Mouse (Mus musculus) spleen, adult 12 weeks (tissue): ENCODE measurements at regions not wholly inside any gene's neighbourhood (a gene's known extent, or its start where the extent isn't known, plus 50 kb on each side); places are given as distances from the start of the nearest gene placed in this dataset.

Source experiments
- DNase-seq: peaks from one replicate; pipeline ENCODE4 v3.0.0; 2022; ENCODE audit warnings: low spot score

DNA sequence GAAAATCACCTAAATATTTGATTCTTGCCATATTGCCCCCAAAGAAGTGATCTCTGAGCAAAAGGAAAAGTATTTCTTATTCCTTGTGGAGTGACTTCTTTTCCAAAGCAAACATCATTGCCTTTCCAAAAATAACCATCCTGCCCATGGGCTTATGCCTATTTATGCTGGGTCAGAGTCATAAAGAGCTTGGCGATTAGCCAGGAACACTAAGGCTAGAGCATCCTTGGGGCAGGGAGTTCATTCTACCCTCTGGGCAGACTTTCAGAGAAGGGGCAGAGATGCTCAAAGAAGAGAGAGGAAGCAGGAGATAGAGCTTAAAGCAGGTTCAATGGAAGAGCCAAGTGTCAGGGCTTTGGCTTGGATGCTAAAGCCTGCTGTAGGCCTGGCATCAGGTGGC is 203.1 kb upstream of the Gmds start:
- no peak for DNase-seq

DNA sequence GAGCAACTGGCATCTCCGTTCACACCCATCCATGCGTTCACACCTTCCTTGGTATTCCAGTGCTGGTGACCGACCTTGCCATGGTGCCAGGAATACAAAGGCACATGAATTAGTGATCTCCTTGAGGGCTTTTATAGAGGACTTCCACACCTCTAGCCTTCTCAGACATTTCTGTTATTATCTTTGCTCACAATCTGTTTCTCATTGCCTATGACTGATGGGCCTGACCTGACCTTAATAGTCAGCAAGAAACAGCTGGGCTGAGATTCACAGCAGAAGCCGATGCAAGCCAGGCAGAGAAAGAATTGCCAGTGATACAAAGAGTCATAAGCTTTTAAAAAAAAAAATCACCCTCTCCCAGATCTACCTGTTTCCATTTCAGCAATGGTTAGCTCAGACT is 197.7 kb upstream of the Gmds start:
- DNase-seq, result no peak

DNA sequence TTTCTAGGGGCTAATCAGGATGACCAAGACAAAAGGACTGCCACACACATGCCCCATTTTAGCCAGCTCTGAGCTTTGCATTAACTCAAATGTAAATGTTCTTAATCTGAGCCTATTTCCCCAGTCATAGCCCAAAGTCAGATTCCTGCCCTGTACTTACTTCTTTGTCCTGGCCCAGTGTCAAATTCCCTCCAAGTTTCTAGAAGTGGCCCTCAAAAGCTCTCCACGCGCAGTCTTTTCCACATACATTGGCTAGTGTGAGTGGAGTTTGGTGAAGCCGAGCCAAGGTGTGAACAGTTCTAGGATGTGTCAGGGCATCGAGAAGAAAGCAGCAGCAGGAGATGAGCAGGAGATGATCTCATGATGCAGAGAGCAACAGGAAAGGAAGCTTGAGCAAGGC is 197.1 kb upstream of the Gmds start:
- DNase-seq, result no peak

DNA sequence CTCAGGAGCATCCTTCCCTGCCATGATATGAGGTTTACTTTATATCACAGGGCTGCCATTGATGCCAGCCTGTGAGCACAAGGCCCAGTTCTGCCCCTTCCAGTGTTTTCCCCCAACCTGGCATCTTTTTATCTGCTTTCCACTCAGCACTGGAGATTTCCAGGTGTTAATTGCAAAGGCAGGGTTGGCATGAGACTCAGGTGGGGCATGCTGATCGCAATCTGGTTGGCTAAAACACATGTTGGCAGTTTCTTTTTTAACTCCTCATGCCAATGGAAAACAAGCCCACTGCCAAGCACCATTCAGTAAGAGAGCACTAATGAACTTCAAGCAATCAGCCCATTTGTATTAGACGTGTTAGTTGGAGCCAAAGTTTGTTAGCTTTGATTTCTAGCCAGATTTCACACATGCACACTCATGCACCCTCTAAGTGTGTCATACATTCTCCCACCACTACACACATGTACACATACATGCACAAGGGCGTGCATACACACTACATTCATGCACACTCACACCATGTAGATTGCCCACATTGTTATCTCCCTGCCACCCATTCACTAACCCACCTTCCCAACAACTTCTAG is 192.5 kb upstream of the Gmds start:
- no peak for DNase-seq

DNA sequence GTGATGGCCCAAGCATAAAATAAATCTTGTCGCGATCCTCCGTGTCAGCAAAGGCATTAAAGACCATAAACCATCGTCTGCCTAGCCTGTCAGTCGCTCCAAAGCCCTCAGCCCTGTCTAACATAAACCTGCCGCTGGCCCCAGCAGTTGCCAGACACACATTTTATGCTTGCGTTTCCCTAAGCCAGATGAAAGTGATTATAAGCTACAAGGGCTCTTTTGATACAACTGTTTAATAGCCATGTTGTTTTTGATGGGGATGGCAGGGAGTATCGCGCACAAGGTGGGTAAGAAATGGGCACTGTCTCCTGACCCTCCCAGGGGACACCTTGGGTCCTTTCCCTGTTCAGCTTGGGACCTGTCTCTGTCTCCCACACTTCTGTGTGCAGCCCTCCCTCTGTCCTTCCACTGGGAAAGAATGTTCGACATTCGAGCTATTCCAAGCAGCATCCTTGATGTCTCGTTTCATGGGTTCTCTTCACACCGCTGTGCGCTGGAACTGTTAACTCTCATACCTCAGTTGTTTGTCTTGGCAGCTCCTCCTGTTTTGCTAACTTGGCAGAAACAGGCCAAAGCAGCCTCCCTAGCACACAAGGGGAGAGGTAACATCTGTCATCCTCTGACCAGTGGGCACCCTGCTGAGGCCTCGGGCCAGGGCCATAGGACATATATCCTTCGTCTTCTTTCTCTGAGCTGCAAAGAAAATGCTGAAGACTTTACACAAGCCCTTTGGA is 180.2 kb upstream of the Gmds start:
- no peak for DNase-seq

DNA sequence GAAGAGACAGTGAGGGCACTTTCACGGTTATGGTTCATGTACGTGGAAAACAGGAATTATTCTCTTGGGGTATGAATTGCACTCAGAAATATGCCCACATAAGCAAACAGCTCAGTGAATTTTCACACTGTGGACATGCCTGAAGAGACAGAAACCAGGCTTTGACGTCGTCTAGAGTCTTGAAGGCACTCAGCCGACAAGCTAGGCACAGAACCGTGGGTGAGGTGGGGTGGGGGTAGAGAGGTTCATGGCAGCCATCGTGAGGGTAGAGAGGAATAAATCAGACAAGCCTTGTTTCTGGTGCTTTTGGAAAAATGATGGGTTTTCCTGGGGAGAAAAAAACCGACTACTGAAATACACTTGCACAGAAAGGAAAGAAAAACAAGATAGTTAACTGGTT is 179.0 kb upstream of the Gmds start:
- no peak for DNase-seq

DNA sequence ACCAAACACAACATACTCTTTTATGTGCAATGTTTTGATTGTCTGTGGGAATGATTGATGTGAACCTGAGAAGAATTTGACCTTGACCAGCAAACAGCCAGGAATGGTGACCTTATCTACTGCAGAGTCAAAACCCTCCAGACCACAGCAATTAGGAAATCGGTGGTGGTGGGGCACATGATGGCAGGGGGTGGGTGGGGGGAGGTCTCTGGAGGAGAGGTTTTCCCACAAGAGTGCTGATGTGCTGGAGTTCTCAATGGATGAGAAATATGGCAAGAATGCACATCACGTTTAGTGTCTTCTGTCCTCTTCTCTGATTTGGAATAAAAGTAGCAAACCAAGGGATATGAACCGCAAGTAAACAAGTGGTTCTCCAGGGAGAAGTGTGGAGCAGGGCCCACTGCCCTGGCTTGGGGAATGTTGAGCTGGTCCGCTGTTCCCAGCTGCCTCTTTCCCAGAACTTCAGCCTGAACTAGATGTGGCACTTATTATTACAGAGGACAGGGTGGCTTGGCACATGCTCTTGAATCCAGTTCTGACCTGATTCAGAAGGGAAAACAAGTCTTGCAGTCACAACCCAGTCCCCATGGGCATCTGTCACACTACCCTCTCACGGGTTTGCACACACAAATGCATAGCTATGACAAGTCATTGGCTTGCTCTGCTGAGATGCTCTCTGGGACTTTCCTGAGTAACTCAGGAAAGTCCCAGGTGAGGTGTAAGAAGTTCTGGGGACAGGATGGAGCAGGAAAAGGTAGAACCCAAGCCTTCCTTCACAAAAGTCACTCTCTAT is 170.9 kb upstream of the Gmds start:
- DNase-seq, result no peak

DNA sequence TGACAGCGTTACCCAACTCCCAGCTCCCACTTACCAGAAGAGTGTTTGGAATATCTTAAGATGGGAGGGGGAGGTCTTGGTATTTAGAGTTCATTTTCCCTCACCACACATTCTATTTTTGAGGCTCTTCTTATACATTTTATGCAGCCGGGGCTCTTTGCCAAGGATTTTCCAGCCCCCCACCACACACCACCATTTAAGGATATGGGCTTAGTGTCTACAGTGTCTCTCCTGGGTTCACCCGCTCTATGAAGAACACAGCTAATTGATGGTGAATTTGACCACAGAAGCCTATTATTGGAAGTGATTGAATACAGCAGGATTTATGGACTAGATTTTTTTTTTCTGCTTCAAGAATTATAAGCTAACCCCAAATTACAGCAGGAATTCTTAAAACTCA is 169.9 kb upstream of the Gmds start:
- DNase-seq, result no peak

DNA sequence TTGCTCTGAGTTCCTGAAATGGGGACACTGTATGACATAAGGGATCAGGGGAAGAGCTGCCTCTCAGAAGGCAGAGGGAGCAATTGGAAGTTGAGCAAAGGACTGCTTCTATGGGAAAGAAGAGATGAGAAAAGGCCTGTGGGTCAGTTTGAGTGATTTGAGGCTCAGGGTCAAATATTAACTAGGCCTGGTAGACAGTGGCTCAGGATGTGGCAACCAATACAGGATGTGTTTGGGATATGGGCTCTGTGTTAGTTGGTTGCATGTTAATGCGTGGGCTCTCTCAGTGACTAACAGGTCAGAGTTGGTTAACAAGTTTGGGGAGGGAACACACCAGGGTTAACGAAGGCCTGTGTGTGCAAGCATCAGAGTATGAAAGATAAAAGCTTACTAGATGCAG is 169.3 kb upstream of the Gmds start:
- no peak for DNase-seq

DNA sequence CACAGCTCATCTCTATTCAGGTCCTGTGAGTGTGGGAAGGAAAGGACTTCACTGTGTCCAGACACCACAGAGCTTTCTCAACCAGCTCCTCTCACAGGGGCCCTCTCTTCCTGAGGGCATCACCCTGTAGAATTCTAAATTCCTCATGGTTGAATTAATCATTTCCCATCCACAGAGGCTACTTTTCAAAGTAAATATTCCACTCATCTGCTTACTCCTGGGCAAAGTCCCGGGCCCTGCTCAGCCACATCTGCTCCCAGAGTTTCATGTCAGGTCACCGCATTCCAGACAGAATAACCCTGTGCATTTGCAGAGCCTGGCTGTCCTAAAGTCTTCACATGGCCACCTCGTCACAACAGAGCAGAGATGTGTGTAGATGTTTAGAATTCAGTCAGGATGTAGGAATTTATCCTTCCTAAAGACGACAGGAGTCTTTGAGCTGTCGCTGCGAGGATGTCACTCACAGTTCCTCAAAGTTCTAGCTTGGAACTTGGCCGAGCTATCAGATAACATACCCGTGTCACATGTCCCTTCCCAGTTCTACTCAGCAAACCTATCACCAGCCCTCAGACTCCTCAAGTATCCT is 159.8 kb upstream of the Gmds start:
- no peak for DNase-seq

DNA sequence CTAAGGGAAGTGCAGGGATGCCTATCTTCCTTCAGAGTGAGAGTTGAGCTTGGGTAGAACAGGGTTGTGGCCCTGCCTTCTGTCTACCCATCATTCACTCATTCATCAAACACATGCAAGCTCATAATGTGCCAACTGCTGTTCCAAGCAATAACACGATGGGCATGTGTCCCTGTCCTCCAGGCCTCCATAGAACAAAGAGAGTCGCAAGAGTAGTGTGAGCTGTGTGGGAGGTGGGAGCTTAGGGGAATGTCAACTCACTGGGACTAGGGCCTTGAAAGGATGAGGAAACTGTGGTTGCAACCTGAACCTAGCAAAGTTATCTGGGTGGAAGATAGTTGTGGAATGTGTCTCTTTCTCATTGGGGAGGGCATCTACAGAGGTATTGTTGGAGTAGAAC is 157.7 kb upstream of the Gmds start:
- DNase-seq, result no peak

DNA sequence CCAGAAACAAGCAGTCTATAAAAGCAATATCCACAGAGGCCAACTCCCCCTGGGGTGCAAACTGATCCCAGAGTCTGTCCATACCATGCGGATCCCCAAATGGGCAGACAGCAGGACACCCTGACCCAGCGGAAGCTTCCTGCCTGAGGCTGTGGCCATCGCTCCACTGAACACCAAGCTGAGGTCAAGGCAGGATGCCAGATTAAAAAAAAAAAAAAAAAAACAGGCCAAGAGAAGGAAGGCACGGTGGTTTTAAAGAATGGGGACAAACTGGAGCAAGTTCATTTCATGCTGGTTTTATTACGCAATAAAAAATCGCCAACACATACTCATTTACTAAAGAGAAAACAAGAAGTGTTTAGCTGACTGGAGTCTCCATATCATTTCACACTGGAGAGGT is 156.5 kb upstream of the Gmds start:
- DNase-seq, result no peak

DNA sequence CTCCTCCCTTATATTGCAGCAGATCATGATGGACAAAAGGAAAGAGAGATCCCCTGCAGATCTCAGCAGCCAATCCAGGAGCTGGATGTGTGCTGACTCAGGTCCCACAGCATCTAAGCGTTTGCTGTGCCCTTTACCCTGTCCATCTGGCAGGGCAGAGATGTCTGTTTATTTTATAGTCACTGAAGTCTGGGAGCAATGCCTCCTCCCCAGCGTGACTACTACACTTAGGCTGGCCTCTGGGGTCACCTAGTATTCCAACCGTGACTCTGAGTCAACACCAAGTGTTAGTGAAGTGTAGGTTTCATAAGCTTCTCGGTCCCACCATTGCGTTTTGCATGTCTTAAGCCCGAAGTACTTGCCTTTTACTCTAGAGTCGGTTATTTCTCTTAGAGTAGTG is 155.3 kb upstream of the Gmds start:
- DNase-seq, result no peak

DNA sequence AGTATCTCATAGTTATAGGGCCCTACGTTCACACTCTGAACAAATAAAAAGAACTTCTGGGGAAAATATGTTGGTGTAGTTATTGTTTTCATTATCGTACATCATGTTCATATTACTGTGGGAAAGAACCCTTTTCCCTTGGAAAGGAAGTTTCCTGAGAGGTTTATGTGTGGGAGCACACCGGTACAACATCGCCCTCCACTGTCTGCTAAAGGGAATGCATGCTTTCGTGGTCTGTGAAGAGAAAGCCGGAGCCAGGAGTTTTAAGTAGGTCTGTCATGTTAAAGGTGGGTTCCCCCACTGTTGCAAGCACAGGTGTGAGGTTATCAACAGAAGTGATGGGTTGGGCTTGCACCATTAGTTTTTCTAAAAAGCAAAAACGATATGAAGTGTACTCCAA is 154.8 kb upstream of the Gmds start:
- no peak for DNase-seq

DNA sequence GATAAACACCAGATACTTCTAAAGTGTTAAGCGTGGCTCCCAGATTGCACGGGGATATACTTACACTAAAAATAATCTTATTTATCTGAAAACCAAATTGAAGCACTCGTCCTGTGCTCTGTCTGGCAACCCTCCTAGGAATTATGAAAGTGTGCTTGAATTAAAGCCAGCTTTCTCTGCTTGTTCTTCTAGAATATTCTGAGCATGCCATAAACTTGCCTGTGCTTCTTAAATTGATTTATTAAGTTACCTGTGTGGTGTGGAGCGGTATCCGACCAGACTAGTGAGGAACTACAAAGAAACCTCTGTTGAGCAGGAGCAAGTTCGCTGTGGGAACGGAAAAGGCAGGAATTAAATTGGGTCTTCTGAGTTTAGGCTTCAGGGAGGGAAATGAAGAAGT is 154.0 kb upstream of the Gmds start:
- DNase-seq, result no peak

DNA sequence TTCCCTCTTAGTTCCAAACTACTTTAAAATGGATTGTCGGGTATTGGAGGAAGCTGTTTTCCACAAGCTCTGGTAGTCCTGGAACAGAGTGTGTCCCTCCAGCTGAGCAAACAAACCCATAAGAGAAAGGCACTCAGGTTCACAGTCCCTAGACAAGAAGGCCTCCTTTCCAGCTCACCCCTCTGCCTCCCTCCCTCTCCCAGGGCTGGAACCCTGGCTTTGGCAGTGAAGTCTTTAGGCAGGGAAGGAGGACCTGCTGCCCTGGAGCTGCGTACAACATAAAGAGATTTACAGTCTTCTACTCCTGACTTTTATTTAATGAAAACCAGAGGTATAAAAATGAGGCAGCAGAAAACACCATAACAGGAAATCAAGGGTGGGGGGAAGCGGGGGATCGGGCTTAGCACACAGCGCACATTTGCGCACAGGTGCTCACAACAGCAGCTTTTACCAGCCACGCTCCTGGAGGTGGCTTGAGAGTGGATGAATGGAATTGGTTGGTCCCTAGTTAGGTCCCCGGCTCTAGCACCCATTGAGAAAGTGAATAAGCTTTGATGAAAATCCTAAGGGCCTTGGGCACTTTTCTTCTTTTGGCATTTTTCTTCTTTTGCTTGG is 143.0 kb upstream of the Gmds start:
- no peak for DNase-seq

DNA sequence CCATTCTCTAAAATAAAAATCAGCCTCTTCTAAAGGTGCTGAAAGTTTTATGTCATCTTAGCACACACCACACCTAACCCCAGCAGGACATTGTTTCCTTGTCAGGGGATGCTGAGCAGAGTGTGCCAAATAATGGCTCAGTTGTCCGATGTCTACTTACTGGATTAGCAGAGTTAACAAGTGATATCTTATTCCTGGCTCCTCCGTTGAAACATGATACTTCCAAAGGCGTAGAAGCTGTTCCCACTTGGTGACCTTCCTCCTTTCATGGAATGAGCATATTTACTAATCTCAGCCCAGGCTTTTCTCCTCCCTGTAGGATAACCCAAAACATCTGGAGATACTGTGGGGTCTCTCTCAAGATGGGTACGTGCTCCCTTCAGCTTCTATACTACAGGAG is 141.5 kb upstream of the Gmds start:
- DNase-seq, result no peak

DNA sequence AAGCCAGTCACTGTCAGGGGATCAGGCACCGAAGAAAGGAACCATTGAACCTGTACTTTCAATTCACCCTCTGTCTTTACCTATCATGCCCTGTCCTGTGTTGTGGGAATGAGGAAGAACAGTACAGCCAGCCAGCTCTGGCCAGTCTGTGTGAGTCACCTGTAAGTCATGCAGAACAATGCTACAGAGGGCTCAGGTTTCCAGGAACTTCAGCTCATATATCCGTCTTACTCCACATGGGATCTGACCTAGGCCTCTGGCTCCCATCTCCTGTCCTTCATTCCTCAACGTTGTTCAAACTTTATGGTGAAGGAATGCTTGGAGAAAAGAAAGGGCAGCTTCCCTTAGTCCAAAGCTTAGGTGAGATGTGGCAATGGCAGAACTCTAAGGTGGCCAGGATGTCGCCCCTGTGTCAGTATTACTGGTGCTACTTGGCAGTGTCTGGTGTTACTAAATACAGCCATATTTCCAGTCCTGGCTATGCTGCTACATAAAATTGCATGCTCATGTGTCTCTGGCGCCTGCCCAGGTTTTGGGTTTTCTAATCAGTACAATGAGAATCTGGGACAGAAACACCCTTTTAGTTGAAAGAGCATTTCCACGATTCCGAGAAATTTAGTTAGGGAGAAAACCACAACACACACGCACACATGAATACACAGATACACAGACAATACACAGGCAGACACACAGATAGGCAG is 140.7 kb upstream of the Gmds start:
- DNase-seq, result no peak

DNA sequence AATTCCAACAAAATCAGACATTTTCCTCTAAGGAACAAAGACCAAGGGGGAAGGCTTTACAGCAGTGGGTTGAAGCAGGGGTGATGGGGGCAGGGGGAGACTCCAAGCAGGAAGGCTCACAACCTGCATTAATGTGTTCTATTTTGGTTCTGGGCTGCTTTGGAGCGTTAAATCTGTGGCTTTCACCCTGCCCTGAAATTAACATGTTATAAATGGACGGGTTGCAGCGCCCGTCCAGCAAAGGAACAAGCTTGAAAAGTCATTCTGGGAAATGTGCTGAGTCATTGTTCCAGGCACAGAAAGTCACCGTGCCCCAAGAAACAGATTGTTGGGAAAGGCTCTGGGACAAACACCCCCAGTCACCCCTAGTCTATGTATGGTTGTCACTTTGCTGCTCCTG is 127.2 kb upstream of the Gmds start:
- no peak for DNase-seq

DNA sequence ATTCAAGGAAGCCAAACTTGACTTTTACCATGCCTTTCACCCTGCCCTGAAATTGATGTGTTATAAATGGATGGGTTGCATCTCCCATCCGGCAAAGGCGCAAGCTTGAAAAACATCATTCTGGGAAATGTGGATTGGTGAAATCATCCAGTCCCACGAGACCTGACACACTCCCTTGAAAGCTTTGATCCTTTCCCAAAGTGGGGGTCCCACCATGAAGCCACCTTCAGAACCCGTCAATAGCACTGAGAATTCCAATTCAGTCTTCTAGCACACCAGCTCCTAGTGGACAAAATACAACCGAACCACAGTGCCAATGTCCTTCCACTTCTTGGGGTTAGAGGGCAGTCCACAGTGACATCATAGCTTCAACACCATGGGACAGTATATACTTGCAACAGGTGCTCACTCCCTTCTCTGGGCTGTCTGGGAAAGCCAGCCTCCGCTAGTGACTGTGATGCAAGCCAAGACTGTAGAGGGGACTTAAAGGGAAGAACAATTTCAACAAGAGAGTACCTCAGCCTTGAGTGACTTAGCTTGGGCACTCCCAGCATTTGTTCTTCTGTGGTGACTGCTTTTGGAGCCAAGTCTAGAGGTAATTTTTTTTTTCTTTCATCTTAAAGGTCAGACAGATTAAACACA is 126.6 kb upstream of the Gmds start:
- DNase-seq, result no peak

DNA sequence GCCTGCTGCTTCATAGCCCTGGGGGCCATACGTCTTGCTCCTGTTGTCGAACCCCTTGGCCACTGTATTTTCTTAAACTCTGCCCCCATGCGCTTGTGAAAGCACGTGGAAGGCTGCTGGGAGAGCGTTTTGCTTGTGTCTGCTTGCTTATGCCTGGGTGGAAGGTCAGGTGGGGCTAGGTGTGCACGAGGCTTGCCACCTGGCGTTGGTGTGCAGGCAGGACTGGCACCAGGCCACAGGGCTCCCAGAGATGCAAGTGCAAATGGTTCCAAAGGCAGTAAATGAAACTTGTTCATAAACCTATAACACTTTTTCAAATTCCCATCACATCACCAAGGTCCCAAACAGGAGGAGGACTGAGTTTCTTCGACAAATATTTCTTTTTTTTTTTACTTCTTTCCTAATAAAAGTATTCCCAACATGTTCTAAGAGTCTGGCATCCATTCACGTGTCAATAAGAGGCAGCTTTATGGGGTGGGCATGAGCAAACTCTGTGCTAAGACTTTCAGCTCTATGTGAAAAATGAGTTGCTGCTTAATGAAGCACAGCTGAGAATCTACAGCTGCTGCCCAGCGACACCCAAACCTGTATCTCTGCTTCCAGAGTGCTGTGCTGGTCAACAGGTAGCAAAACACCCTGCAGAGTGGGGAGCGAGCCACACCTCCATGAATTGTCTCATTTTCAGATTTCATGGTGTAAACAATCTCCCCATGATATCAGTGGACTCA is 116.0 kb upstream of the Gmds start:
- no peak for DNase-seq
